ENCODE assay signal across 9 mouse cellular contexts in genomic region chr5:30589069-30589468, GRCm38 (mm10). TPM values are rescaled to one million over a fixed set of nuclear protein-coding genes. Genes with fewer than 3 reads are reported as not detected.
DNase-seq lines count a peak whose midpoint lies in the region; ATAC-seq and TF ChIP-seq lines count a peak whose summit lies in the region.
"Had no signal": no experiment of that assay in that cellular context is flagged by ENCODE, and none has a peak within 500 bp of the region (broad histone marks: within the 10 kb centered on the region; RNA-seq: fewer than 3 reads in every experiment).

No protein-coding gene starts in this region.

- peaks cover 73% of the 10 kb centered on the region for H3K4me1 ChIP-seq in heart, embryonic 12.5 days (replicated peaks)
- H3K4me1 ChIP-seq in ES-E14 (ENCODE audit: control insufficient read depth in 2 of 2, insufficient read depth in 2 of 2, low read length in 2 of 2, poor library complexity in 1 of 2), result peaks cover 0 to 4% of the 10 kb centered on the region in 2 experiments; a peak in 1 of 4 replicates
- H3K4me1 ChIP-seq in forebrain, postnatal 0 days (ENCODE audit: insufficient read depth), result no peaks in the 10 kb centered on the region; the same call in 1 of the 2 replicates
- H3K4me1 ChIP-seq in liver, embryonic 13.5 days (replicated peaks), result peaks cover 15% of the 10 kb centered on the region

- H3K27me3 ChIP-seq in heart, embryonic 12.5 days (replicated peaks), result peaks cover 20% of the 10 kb centered on the region
- peaks cover 5% of the 10 kb centered on the region; the same call in 1 of the 2 replicates for H3K27me3 ChIP-seq in forebrain, postnatal 0 days (ENCODE audit: insufficient read depth, low read length)
- H3K27me3 ChIP-seq in liver, embryonic 13.5 days, result peaks cover 80% of the 10 kb centered on the region

- no peak for TF ChIP-seq CTCF in forebrain, postnatal 0 days (IDR thresholded peaks at IDR 0.05; ENCODE audit: low read depth)

- peak overlapping the region; percentile 70 for H3K4me3 ChIP-seq in heart, embryonic 12.5 days
- peak overlapping the region; percentile 56 to 69 for H3K4me3 ChIP-seq in ES-E14 (ENCODE audit: insufficient read depth in 1 of 2, low read depth in 1 of 2, low read length in 2 of 2, poor library complexity in 1 of 2, severe bottlenecking in 1 of 2)
- H3K4me3 ChIP-seq in forebrain, postnatal 0 days (ENCODE audit: low read depth, low read length), result peak overlapping the region; percentile 67
- H3K4me3 ChIP-seq in liver, embryonic 13.5 days (replicated peaks), result 0 out of 2 replicates have a peak overlapping the region, but pooled peaks have one; percentile 42

- no peak for DNase-seq in heart, postnatal 10 days
- no peak for DNase-seq in ES-E14 (ENCODE audit: low read depth, low spot score)
- no peak for DNase-seq in forebrain, postnatal 0 days
- no peak for DNase-seq in liver, embryonic 13.5 days
- no peak for DNase-seq in left cerebral cortex, postnatal 36 days (ENCODE audit: low spot score in 2 of 2)
- no peak for DNase-seq in left cerebral cortex, postnatal 10 days (ENCODE audit: extremely low spot score in 1 of 2, low spot score in 2 of 2)

- intact Hi-C loops in heart, postnatal 10 days (cut with DNase I), result loop anchor here (5.0 kb wide), 2 partner anchors 33 to 72 kb away; no protein-coding TSS in a partner anchor
- intact Hi-C loops in left cerebral cortex, postnatal 36 days (cut with DNase I), result loop anchor here (5.0 kb wide), 1 partner anchor 43 kb away; no protein-coding TSS in a partner anchor
- intact Hi-C loops in left cerebral cortex, postnatal 10 days (cut with DNase I), result no loop called here

- H3K36me3 ChIP-seq in heart, embryonic 12.5 days, result no peaks in the 10 kb centered on the region
- H3K36me3 ChIP-seq in ES-E14 (ENCODE audit: control insufficient read depth, insufficient read depth, low read length, poor library complexity, severe bottlenecking), result no peaks in the 10 kb centered on the region
- no peaks in the 10 kb centered on the region for H3K36me3 ChIP-seq in forebrain, postnatal 0 days (ENCODE audit: insufficient read depth)
- H3K36me3 ChIP-seq in liver, embryonic 13.5 days, result no peaks in the 10 kb centered on the region

- in situ Hi-C loops in ES-E14 (cut with MboI; ENCODE audit: low sequenced_read_pairs in 2 of 2, unreplicated experiment in 2 of 2), result no loop called here

- peak overlapping the region; percentile 80 for H3K9ac ChIP-seq in heart, embryonic 12.5 days
- H3K9ac ChIP-seq in ES-E14 (ENCODE audit: insufficient read depth, low read depth, low read length, poor library complexity, severe bottlenecking), result no peak overlapping the region
- H3K9ac ChIP-seq in forebrain, postnatal 0 days, result peak overlapping the region; percentile 78
- no peak overlapping the region for H3K9ac ChIP-seq in liver, embryonic 13.5 days

- 39% methylated on average over 4 of the region's 4 CpGs for WGBS in heart, embryonic 12.5 days
- 35% methylated on average over 4 of the region's 4 CpGs for WGBS in forebrain, postnatal 0 days
- WGBS in liver, embryonic 13.5 days (ENCODE audit: insufficient replicate concordance), result 37% methylated on average over 4 of the region's 4 CpGs

- H3K9me3 ChIP-seq in heart, embryonic 12.5 days (replicated peaks), result no peaks in the 10 kb centered on the region
- no peaks in the 10 kb centered on the region for H3K9me3 ChIP-seq in ES-E14 (ENCODE audit: control insufficient read depth, insufficient read depth, low read depth, low read length)
- H3K9me3 ChIP-seq in forebrain, postnatal 0 days (ENCODE audit: low read length), result no peaks in the 10 kb centered on the region
- no peaks in the 10 kb centered on the region for H3K9me3 ChIP-seq in liver, embryonic 13.5 days (replicated peaks)

- no peak for ATAC-seq in heart, embryonic 12.5 days (ENCODE audit: insufficient number of reproducible peaks, low FRiP score)
- ATAC-seq in forebrain, postnatal 0 days, result no peak
- no peak for ATAC-seq in liver, embryonic 13.5 days (ENCODE audit: low read depth)
- ATAC-seq in activated CD4-positive, CD25-positive, alpha-beta regulatory T cell, adult 4 months, result no peak

- H3K4me2 ChIP-seq in heart, embryonic 12.5 days, result peak overlapping the region; percentile 97
- H3K4me2 ChIP-seq in forebrain, postnatal 0 days (ENCODE audit: low read depth), result peak overlapping the region; percentile 96
- 0 out of 2 replicates have a peak overlapping the region, but pooled peaks have one; percentile 61 for H3K4me2 ChIP-seq in liver, embryonic 13.5 days

- peak overlapping the region; percentile 83 for H3K27ac ChIP-seq in heart, embryonic 12.5 days (ENCODE audit: poor library complexity, severe bottlenecking)
- H3K27ac ChIP-seq in ES-E14 (ENCODE audit: insufficient read depth, low read depth, low read length, poor library complexity, severe bottlenecking), result no peak overlapping the region
- no peak overlapping the region for H3K27ac ChIP-seq in forebrain, postnatal 0 days (ENCODE audit: low read depth, low read length)
- H3K27ac ChIP-seq in liver, embryonic 13.5 days, result no peak overlapping the region

TF ChIP-seq in ES-E14, 5 proteins besides CTCF, POLR2A, EP300 and RAD21:
- TF ChIP-seq ZC3H11A (IDR thresholded peaks at IDR 0.05; ENCODE audit: borderline replicate concordance, low read depth, low read length) (no peak), MAFK (IDR thresholded peaks at IDR 0.05; ENCODE audit: insufficient read depth, low read depth, low read length) (no peak), HCFC1 (IDR thresholded peaks at IDR 0.05; ENCODE audit: borderline replicate concordance, insufficient read depth, low read length) (no peak), CHD2 (IDR thresholded peaks at IDR 0.05; ENCODE audit: low read depth, low read length) (no peak), ZNF384 (IDR thresholded peaks at IDR 0.05; ENCODE audit: low read depth, low read length) (no peak)

RNA-seq across cellular contexts. Expression of gene Kcnk3, which starts 1.1 kb away (rescaled TPM):
- polyA plus RNA-seq in heart, embryonic 12.5 days (2016; fragmentation: Nextera tagmentation; extraction: Ambion mirVana), result 45.1 and 46.2 TPM in 2 replicates
- total RNA-seq in heart, postnatal 10 days (2021), result 100 to 1,000 TPM; 159 to 183 TPM
- 0.16 and 0.31 TPM in 2 replicates for total RNA-seq in ES-E14 (2012; rRNA removed)
- total RNA-seq in forebrain, postnatal 0 days (2014; rRNA removed), result 10.8 and 13.1 TPM in 2 replicates
- polyA plus RNA-seq in forebrain, postnatal 0 days (2015; fragmentation: Nextera tagmentation; extraction: Ambion mirVana), result 6.4 and 7.0 TPM in 2 replicates
- polyA plus RNA-seq in liver, embryonic 13.5 days (2015; fragmentation: Nextera tagmentation; extraction: Ambion mirVana), result 0.13 and 0.30 TPM in 2 replicates
- polyA plus RNA-seq in activated CD4-positive, CD25-positive, alpha-beta regulatory T cell, adult 4 months (2017; shearing (Covaris generic)), result not detected
- 10 to 100 TPM; 21.1 to 21.3 TPM for total RNA-seq in left cerebral cortex, postnatal 36 days (2021)
- 10 to 100 TPM; 14.0 to 14.4 TPM for total RNA-seq in left cerebral cortex, postnatal 10 days (2021)

RNA-seq across cellular contexts. Expression of gene Cib4, which starts 43.4 kb away (rescaled TPM):
- polyA plus RNA-seq in heart, embryonic 12.5 days (2016; fragmentation: Nextera tagmentation; extraction: Ambion mirVana), result not detected in 2 replicates
- not detected for total RNA-seq in heart, postnatal 10 days (2021)
- total RNA-seq in ES-E14 (2012; rRNA removed), result not detected in 2 replicates
- total RNA-seq in forebrain, postnatal 0 days (2014; rRNA removed), result not detected in 2 replicates
- polyA plus RNA-seq in forebrain, postnatal 0 days (2015; fragmentation: Nextera tagmentation; extraction: Ambion mirVana), result not detected in 2 replicates
- not detected in 2 replicates for polyA plus RNA-seq in liver, embryonic 13.5 days (2015; fragmentation: Nextera tagmentation; extraction: Ambion mirVana)
- polyA plus RNA-seq in activated CD4-positive, CD25-positive, alpha-beta regulatory T cell, adult 4 months (2017; shearing (Covaris generic)), result not detected
- total RNA-seq in left cerebral cortex, postnatal 36 days (2021), result not detected
- not detected for total RNA-seq in left cerebral cortex, postnatal 10 days (2021)
- total RNA-seq: left cerebral cortex, postnatal 4 days had no signal

RNA-seq across cellular contexts. Expression of gene Slc35f6, which starts 58.7 kb away (rescaled TPM):
- polyA plus RNA-seq in heart, embryonic 12.5 days (2016; fragmentation: Nextera tagmentation; extraction: Ambion mirVana), result 21.4 and 24.9 TPM in 2 replicates
- 10 to 100 TPM; 42.1 to 45.4 TPM for total RNA-seq in heart, postnatal 10 days (2021)
- total RNA-seq in ES-E14 (2012; rRNA removed), result 40.0 and 62.2 TPM in 2 replicates
- total RNA-seq in forebrain, postnatal 0 days (2014; rRNA removed), result 31.5 and 48.7 TPM in 2 replicates
- polyA plus RNA-seq in forebrain, postnatal 0 days (2015; fragmentation: Nextera tagmentation; extraction: Ambion mirVana), result 19.2 and 24.3 TPM in 2 replicates
- polyA plus RNA-seq in liver, embryonic 13.5 days (2015; fragmentation: Nextera tagmentation; extraction: Ambion mirVana), result 10.2 and 10.6 TPM in 2 replicates
- polyA plus RNA-seq in activated CD4-positive, CD25-positive, alpha-beta regulatory T cell, adult 4 months (2017; shearing (Covaris generic)), result 10 to 100 TPM in 1 of 2 experiments, 1 to 10 TPM in 1; 8.7 to 15.7 TPM
- total RNA-seq in left cerebral cortex, postnatal 36 days (2021), result 10 to 100 TPM; 38.5 to 38.7 TPM
- total RNA-seq in left cerebral cortex, postnatal 10 days (2021), result 10 to 100 TPM; 27.3 to 29.3 TPM

Comparison
In these comparisons a context has a peak if more than half of its experiments do, and no peak if none do; other contexts are left out.
1. H3K9ac ChIP-seq: peak in heart, embryonic 12.5 days (single experiment) and forebrain, postnatal 0 days (single experiment); none in ES-E14 (single experiment) and liver, embryonic 13.5 days (single experiment).
2. Peak in every context shown above with its lines, with median percentiles within 50 percentile points of each other: H3K4me2 ChIP-seq and H3K4me3 ChIP-seq.